31 mouse cellular contexts compared by ENCODE assay signal in the genomic region with DNA sequence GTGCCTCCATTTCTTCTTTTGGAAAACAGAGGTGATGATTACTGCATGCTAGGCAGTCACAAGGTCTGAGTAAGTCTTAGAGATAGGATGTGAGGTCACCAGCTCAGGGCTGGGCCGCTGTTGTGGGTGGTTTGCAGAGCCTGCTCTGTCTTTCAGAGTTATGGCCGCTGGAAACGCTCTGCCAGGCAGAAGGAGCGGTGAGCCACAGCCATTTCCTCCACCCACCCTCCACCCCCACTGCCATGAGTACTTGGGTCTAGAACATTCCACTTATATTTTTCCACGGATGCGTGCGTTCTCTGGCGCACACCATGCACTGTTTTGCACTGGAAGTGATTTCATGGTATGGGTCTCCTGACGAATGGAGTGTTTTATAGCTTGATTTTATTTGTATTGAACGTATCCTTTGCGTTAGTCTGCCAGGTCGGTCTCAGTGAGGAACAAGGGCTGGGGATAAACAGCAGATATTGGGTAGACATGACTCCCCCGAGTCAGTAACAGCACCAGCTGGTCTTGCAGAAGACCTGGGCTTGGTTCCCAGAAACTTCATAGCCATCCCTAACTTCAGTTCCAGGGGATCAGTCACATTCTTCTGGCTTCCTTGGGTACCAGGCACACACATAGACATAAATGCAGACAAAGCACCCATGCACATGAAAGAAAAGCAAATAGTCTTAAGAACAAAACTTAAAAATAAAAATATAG.
DNase-seq lines count a peak whose midpoint lies in the region; ATAC-seq and TF ChIP-seq lines count a peak whose summit lies in the region.
"Had no signal": no experiment of that assay in that cellular context is flagged by ENCODE, and none has a peak within 500 bp of the region (broad histone marks: within the 10 kb centered on the region; RNA-seq: fewer than 3 reads in every experiment).

No protein-coding gene starts in this region.

- H3K27ac ChIP-seq in layer of hippocampus, adult 2 months, result no peak overlapping the region
- no peak overlapping the region for H3K27ac ChIP-seq in limb, embryonic 14.5 days (replicated peaks; ENCODE audit: low read depth, low read length)
- H3K27ac ChIP-seq: embryonic facial prominence, embryonic 13.5 days; forebrain, embryonic 12.5 days; heart, embryonic 10.5 days; hindbrain, embryonic 12.5 days; hindbrain, postnatal 0 days; intestine, embryonic 15.5 days; kidney, postnatal 0 days; liver, embryonic 12.5 days; midbrain, embryonic 12.5 days; neural tube, embryonic 12.5 days had no signal

- H3K4me2 ChIP-seq in limb, embryonic 14.5 days (replicated peaks; ENCODE audit: low read depth, low read length, severe bottlenecking), result no peak overlapping the region
- H3K4me2 ChIP-seq: embryonic facial prominence, embryonic 13.5 days; forebrain, embryonic 12.5 days; hindbrain, embryonic 12.5 days; intestine, embryonic 15.5 days; liver, embryonic 12.5 days; midbrain, embryonic 12.5 days; neural tube, embryonic 12.5 days had no signal

- DNase-seq in frontal cortex, adult 2 months (ENCODE audit: extremely low spot score in 1 of 2, low spot score in 1 of 2), result peak; percentile 8 to 43
- no peak for DNase-seq in frontal cortex, postnatal 10 days (ENCODE audit: low spot score in 2 of 2)
- DNase-seq in layer of hippocampus, adult 2 months (ENCODE audit: low spot score in 2 of 2), result peak; percentile 16 to 23
- no peak for DNase-seq in layer of hippocampus, postnatal 10 days (ENCODE audit: low spot score in 2 of 2)
- DNase-seq in brain, adult 2 months (ENCODE audit: low read depth, low spot score), result peak; percentile 79
- no peak for DNase-seq in limb, embryonic 14.5 days (ENCODE audit: low spot score)
- no peak for DNase-seq in adrenal gland, adult 8-10 months
- DNase-seq: adrenal gland, postnatal 14 days; cerebellum, adult 11-12 months; cerebellum, adult 9-11 months; embryo, embryonic 11 days; forebrain, postnatal 0 days; gastrocnemius, postnatal 25 days; heart, adult 11 months; heart, postnatal 36 days; kidney, adult 8-10 months; kidney, postnatal 4 days; liver, postnatal 0 days; lung, postnatal 36 days had no signal

- no peak overlapping the region for H3K4me3 ChIP-seq in layer of hippocampus, adult 2 months
- H3K4me3 ChIP-seq in limb, embryonic 14.5 days (replicated peaks; ENCODE audit: low read length), result no peak overlapping the region
- H3K4me3 ChIP-seq: embryonic facial prominence, embryonic 13.5 days; forebrain, embryonic 12.5 days; heart, embryonic 10.5 days; hindbrain, embryonic 12.5 days; intestine, embryonic 15.5 days; liver, embryonic 12.5 days; midbrain, embryonic 12.5 days; myocyte; neural tube, embryonic 12.5 days had no signal

- 0 out of 2 replicates have a peak, but pooled peaks cover 4% of the 10 kb centered on the region for H3K27me3 ChIP-seq in limb, embryonic 14.5 days (ENCODE audit: control insufficient read depth, insufficient read depth, low read length)
- H3K27me3 ChIP-seq: embryonic facial prominence, embryonic 13.5 days; intestine, embryonic 15.5 days; liver, embryonic 12.5 days; midbrain, embryonic 12.5 days; neural tube, embryonic 12.5 days had no signal

- no peak for TF ChIP-seq CTCF in layer of hippocampus, adult 2 months (conservative IDR thresholded peaks at IDR 0.05)

- 41% methylated on average over 13 of the region's 13 CpGs for WGBS in limb, embryonic 14.5 days

- TF ChIP-seq POLR2A in limb, embryonic 14.5 days (IDR thresholded peaks at IDR 0.05; ENCODE audit: borderline replicate concordance, extremely low read depth, insufficient read depth, insufficient read length), result no peak

- ATAC-seq in limb, embryonic 14.5 days (ENCODE audit: low FRiP score, low read depth), result peak; percentile 73
- ATAC-seq: forebrain, postnatal 0 days; hindbrain, postnatal 0 days; intestine, embryonic 15.5 days; liver, embryonic 12.5 days; liver, postnatal 0 days; Patski had no signal

- peaks cover 7% of the 10 kb centered on the region; the same call in 1 of the 2 replicates for H3K9me3 ChIP-seq in limb, embryonic 14.5 days (ENCODE audit: control insufficient read depth, low read length)
- H3K9me3 ChIP-seq: heart, embryonic 10.5 days; intestine, embryonic 15.5 days; liver, embryonic 12.5 days had no signal

- H3K36me3 ChIP-seq in limb, embryonic 14.5 days (ENCODE audit: control insufficient read depth, insufficient read depth, low read length), result no peaks in the 10 kb centered on the region
- H3K36me3 ChIP-seq: embryonic facial prominence, embryonic 13.5 days; forebrain, embryonic 12.5 days; heart, embryonic 10.5 days; hindbrain, embryonic 12.5 days; intestine, embryonic 15.5 days; liver, embryonic 12.5 days; midbrain, embryonic 12.5 days; neural tube, embryonic 12.5 days had no signal

- no peak overlapping the region for H3K9ac ChIP-seq in limb, embryonic 14.5 days (ENCODE audit: low read depth, low read length, severe bottlenecking)
- H3K9ac ChIP-seq: embryonic facial prominence, embryonic 13.5 days; forebrain, embryonic 12.5 days; forebrain, postnatal 0 days; hindbrain, embryonic 12.5 days; intestine, embryonic 15.5 days; liver, embryonic 12.5 days; liver, postnatal 0 days; midbrain, embryonic 12.5 days; neural tube, embryonic 12.5 days had no signal

- no peaks in the 10 kb centered on the region; the same call in 1 of the 2 replicates for H3K4me1 ChIP-seq in limb, embryonic 14.5 days (ENCODE audit: control insufficient read depth, insufficient read depth, low read length)
- H3K4me1 ChIP-seq: embryonic facial prominence, embryonic 13.5 days; forebrain, embryonic 12.5 days; hindbrain, embryonic 12.5 days; intestine, embryonic 15.5 days; liver, embryonic 12.5 days; midbrain, embryonic 12.5 days had no signal

Comparison
In these comparisons a context has a peak if more than half of its experiments do, and no peak if none do; other contexts are left out.
1. DNase-seq: peak in frontal cortex, adult 2 months (2 of 2), layer of hippocampus, adult 2 months (2 of 2) and brain, adult 2 months (single experiment); none in frontal cortex, postnatal 10 days (0 of 2), layer of hippocampus, postnatal 10 days (0 of 2), limb, embryonic 14.5 days (single experiment) and adrenal gland, adult 8-10 months (single experiment).